Mouse (Mus musculus): ENCODE measurements around the gene Olfr113. TPM values are rescaled to one million over a fixed set of nuclear protein-coding genes. Genes with fewer than 3 reads are reported as not detected.
"Not testable (repeated sequence)": the region's sequence is repeated elsewhere in the genome, so short reads cannot be mapped to it uniquely, and the experiment has no call there.

Olfr113 gene
- polyA plus RNA-seq, 1 experiment from 2014 or later: not detected

DNA sequence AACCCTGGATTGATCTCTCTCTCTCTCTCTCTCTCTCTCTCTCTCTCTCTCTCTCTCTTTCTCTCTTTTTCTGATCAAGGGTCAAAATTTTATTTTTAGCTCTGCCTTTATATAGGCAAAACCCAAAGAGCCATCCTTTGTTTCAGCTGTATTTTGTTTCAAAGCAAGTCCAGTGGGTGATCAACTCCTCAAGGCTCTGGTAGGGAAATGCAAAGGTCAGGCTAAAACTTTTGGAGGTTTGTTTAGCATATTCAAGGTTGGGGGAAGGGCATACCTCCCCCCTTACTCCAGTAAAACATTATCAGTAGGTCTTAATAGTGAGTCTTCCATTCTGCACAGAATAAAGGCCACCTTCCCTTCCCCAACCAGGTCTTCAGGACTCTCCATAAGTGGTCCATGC, 42.3 kb downstream of the Olfr113 start:
- Histone ChIP-seq H3K4me2 (ENCODE audit: low read length) (no peak overlapping the region), H3K4me3 (ENCODE audit: low read depth, low read length) (no peak overlapping the region), H3K36me3 (ENCODE audit: control insufficient read depth, insufficient read depth, low read length) (no peaks in the 10 kb centered on the region), H3K27me3 (replicated peaks; ENCODE audit: control insufficient read depth, insufficient read depth, low read length) (no peaks in the 10 kb centered on the region), H3K9ac (ENCODE audit: low read length) (no peak overlapping the region), H3K9me3 (ENCODE audit: control insufficient read depth, low read length) (no peaks in the 10 kb centered on the region), H3K27ac (ENCODE audit: low read depth) (no peak overlapping the region), H3K4me1 (replicated peaks; ENCODE audit: control insufficient read depth, insufficient read depth, low read length) (no peaks in the 10 kb centered on the region)
- no peak for DNase-seq (ENCODE audit: low spot score)
- ATAC-seq (replicated peaks; ENCODE audit: low FRiP score, low TSS enrichment, low read depth): no peak

DNA sequence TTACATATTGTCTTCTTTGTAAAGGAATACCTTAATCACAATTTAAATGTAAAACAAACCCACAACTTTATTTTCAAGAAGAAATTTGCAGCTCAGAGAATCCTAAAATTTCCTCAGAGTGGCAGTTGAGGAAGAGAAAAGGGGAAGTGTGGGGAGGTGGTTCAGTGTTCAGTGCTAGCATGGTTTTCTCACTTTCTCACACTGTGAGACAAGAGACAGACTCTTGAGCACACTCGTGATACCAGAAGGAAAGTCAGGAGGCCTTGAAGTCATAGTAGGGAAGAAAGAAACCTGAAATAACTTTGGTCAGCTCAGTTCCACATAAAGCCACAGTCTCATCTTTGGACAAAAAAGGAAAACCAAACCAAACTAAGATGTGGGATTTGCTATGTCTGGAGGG, 52.0 kb downstream of the Olfr113 start:
- WGBS: 52% methylated on average over 1 of the region's 1 CpGs
- not testable (repeated sequence) for H3K4me2 ChIP-seq (ENCODE audit: low read length); H3K4me3 ChIP-seq (ENCODE audit: low read depth, low read length); DNase-seq (ENCODE audit: low spot score); H3K9me3 ChIP-seq (ENCODE audit: control insufficient read depth, low read length); H3K27me3 ChIP-seq (replicated peaks; ENCODE audit: control insufficient read depth, insufficient read depth, low read length); ATAC-seq (replicated peaks; ENCODE audit: low FRiP score, low TSS enrichment, low read depth); H3K9ac ChIP-seq (ENCODE audit: low read length); H3K36me3 ChIP-seq (ENCODE audit: control insufficient read depth, insufficient read depth, low read length); H3K4me1 ChIP-seq (replicated peaks; ENCODE audit: control insufficient read depth, insufficient read depth, low read length); H3K27ac ChIP-seq (ENCODE audit: low read depth)

DNA sequence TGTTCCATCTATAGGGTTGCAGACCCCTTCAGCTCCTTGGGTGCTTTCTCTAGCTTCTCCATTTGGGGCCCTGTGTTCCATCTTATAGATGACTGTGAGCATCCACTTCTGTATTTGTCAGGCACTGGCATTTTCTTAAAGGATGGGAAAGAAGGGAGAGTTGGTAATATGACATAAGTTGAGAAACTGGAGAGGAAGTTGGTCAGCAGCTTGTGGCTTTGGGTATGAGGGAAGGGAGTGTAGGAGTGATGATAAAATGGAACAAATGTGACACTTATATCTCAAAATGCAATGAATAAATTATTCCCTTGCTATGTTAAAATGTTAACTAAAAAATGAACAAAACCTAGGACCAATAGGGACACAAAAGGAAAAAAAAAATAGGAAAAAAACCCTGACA, 52.9 kb downstream of the Olfr113 start:
- not testable (repeated sequence) for H3K27ac ChIP-seq (ENCODE audit: low read depth); H3K9ac ChIP-seq (ENCODE audit: low read length); DNase-seq (ENCODE audit: low spot score); ATAC-seq (replicated peaks; ENCODE audit: low FRiP score, low TSS enrichment, low read depth); H3K9me3 ChIP-seq (ENCODE audit: control insufficient read depth, low read length); H3K27me3 ChIP-seq (replicated peaks; ENCODE audit: control insufficient read depth, insufficient read depth, low read length); H3K4me3 ChIP-seq (ENCODE audit: low read depth, low read length); H3K4me1 ChIP-seq (replicated peaks; ENCODE audit: control insufficient read depth, insufficient read depth, low read length); H3K36me3 ChIP-seq (ENCODE audit: control insufficient read depth, insufficient read depth, low read length); H3K4me2 ChIP-seq (ENCODE audit: low read length)

Other genes starting within 250 kb of the Olfr113 start
- gene Olfr103, start 238.0 kb downstream of the Olfr113 start, polyA plus RNA-seq (2014; fragmentation: Nextera tagmentation; extraction: Ambion mirVana): not detected in 2 replicates
- gene Olfr104-ps, start 218.1 kb downstream of the Olfr113 start, polyA plus RNA-seq (2014; fragmentation: Nextera tagmentation; extraction: Ambion mirVana): not detected in 2 replicates
- not detected in 2 replicates for gene Olfr105-ps, start 198.6 kb downstream of the Olfr113 start, polyA plus RNA-seq (2014; fragmentation: Nextera tagmentation; extraction: Ambion mirVana)
- not detected in 2 replicates for gene Olfr106-ps, start 187.3 kb downstream of the Olfr113 start, polyA plus RNA-seq (2014; fragmentation: Nextera tagmentation; extraction: Ambion mirVana)
- gene Olfr107, start 178.4 kb downstream of the Olfr113 start, polyA plus RNA-seq (2014; fragmentation: Nextera tagmentation; extraction: Ambion mirVana): not detected in 2 replicates
- not detected in 2 replicates for gene Olfr108, start 132.2 kb downstream of the Olfr113 start, polyA plus RNA-seq (2014; fragmentation: Nextera tagmentation; extraction: Ambion mirVana)
- gene Olfr109, start 118.7 kb downstream of the Olfr113 start, polyA plus RNA-seq (2014; fragmentation: Nextera tagmentation; extraction: Ambion mirVana): not detected in 2 replicates
- not detected in 2 replicates for gene H2-M2, start 94.1 kb downstream of the Olfr113 start, polyA plus RNA-seq (2014; fragmentation: Nextera tagmentation; extraction: Ambion mirVana)
- not detected in 2 replicates for gene Olfr110, start 85.2 kb downstream of the Olfr113 start, polyA plus RNA-seq (2014; fragmentation: Nextera tagmentation; extraction: Ambion mirVana)
- gene Olfr111, start 69.6 kb downstream of the Olfr113 start, polyA plus RNA-seq (2014; fragmentation: Nextera tagmentation; extraction: Ambion mirVana): not detected in 2 replicates
- gene Olfr112, start 8.2 kb downstream of the Olfr113 start, polyA plus RNA-seq (2014; fragmentation: Nextera tagmentation; extraction: Ambion mirVana): not detected in 2 replicates
- not detected in 2 replicates for gene Olfr114, start 15.1 kb upstream of the Olfr113 start, polyA plus RNA-seq (2014; fragmentation: Nextera tagmentation; extraction: Ambion mirVana)
- gene Olfr115, start 49.4 kb upstream of the Olfr113 start, polyA plus RNA-seq (2014; fragmentation: Nextera tagmentation; extraction: Ambion mirVana): not detected in 2 replicates
- gene Olfr116, start 49.5 kb upstream of the Olfr113 start, polyA plus RNA-seq (2014; fragmentation: Nextera tagmentation; extraction: Ambion mirVana): not detected in 2 replicates
- gene Olfr117, start 86.1 kb upstream of the Olfr113 start, polyA plus RNA-seq (2014; fragmentation: Nextera tagmentation; extraction: Ambion mirVana): not detected in 2 replicates
- gene Olfr118, start 89.3 kb upstream of the Olfr113 start, polyA plus RNA-seq (2014; fragmentation: Nextera tagmentation; extraction: Ambion mirVana): not detected in 2 replicates
- not detected in 2 replicates for gene Olfr119, start 118.9 kb upstream of the Olfr113 start, polyA plus RNA-seq (2014; fragmentation: Nextera tagmentation; extraction: Ambion mirVana)
- gene Olfr120, start 144.1 kb upstream of the Olfr113 start, polyA plus RNA-seq (2014; fragmentation: Nextera tagmentation; extraction: Ambion mirVana): not detected in 2 replicates
- not detected in 2 replicates for gene Olfr121, start 171.2 kb upstream of the Olfr113 start, polyA plus RNA-seq (2014; fragmentation: Nextera tagmentation; extraction: Ambion mirVana)
- gene Olfr122, start 190.9 kb upstream of the Olfr113 start, polyA plus RNA-seq (2014; fragmentation: Nextera tagmentation; extraction: Ambion mirVana): not detected in 2 replicates
- not detected in 2 replicates for gene Olfr123, start 215.9 kb upstream of the Olfr113 start, polyA plus RNA-seq (2014; fragmentation: Nextera tagmentation; extraction: Ambion mirVana)
- not detected in 2 replicates for gene Olfr124, start 222.2 kb upstream of the Olfr113 start, polyA plus RNA-seq (2014; fragmentation: Nextera tagmentation; extraction: Ambion mirVana)